Mouse (Mus musculus): Measurements from ENCODE around the gene Mief1. TPM values are rescaled to one million over a fixed set of nuclear protein-coding genes. Genes with fewer than 3 reads are reported as not detected.

The Mief1 gene
- polyA plus RNA-seq, 1 experiment from 2014 or later: 47.3 TPM

GRCm38 (mm10) chr15:80235535-80235934 is 1.7 kb downstream of the Mief1 start, which contains the start of gene AC140267.1:
Gene AC140267.1 (plus strand): TSS chr15:80235835.
- no peak within 1 kb of the TSS for H3K27ac ChIP-seq (ENCODE audit: low read depth, low read length)

GRCm38 (mm10) chr15:80248135-80248534 is 14.3 kb downstream of the Mief1 start:
- Histone ChIP-seq H3K27me3 (ENCODE audit: control insufficient read depth, insufficient read depth, low read length) (no peaks in the 10 kb centered on the region), H3K4me3 (ENCODE audit: low read depth, low read length) (no peak overlapping the region), H3K4me2 (ENCODE audit: low read depth) (no peak overlapping the region), H3K9ac (ENCODE audit: low read length) (no peak overlapping the region), H3K9me3 (ENCODE audit: control insufficient read depth, low read length) (no peaks in the 10 kb centered on the region), H3K36me3 (ENCODE audit: control insufficient read depth, insufficient read depth, low read length) (peaks cover 16% of the 10 kb centered on the region), H3K4me1 (ENCODE audit: control insufficient read depth, insufficient read depth, low read length) (no peaks in the 10 kb centered on the region), H3K27ac (ENCODE audit: low read depth, low read length) (no peak overlapping the region)
- WGBS: 95% methylated on average over 12 of the region's 12 CpGs
- ATAC-seq (ENCODE audit: insufficient read depth, low FRiP score, low TSS enrichment) (no peak), DNase-seq (ENCODE audit: low spot score) (no peak)

More at GRCm38 (mm10) chr15:80235535-80235934, 1.7 kb downstream of the Mief1 start, which contains the start of gene AC140267.1:
- ATAC-seq (ENCODE audit: insufficient read depth, low FRiP score, low TSS enrichment) (no peak), DNase-seq (ENCODE audit: low spot score) (no peak)
- H3K4me2 ChIP-seq (ENCODE audit: low read depth): peak within 1 kb of the TSS; percentile 86
- no peaks in the 10 kb centered on the region for H3K9me3 ChIP-seq (ENCODE audit: control insufficient read depth, low read length)
- no peaks in the 10 kb centered on the region for H3K27me3 ChIP-seq (ENCODE audit: control insufficient read depth, insufficient read depth, low read length)
- H3K4me1 ChIP-seq (ENCODE audit: control insufficient read depth, insufficient read depth, low read length): no peaks in the 10 kb centered on the region
- peak within 1 kb of the TSS; percentile 76 for H3K4me3 ChIP-seq (ENCODE audit: low read depth, low read length)
- 95% methylated on average over 9 of the region's 9 CpGs for WGBS
- peak within 1 kb of the TSS; percentile 81; the same call in 1 of the 2 replicates for H3K9ac ChIP-seq (ENCODE audit: low read length)
- H3K36me3 ChIP-seq (ENCODE audit: control insufficient read depth, insufficient read depth, low read length): peaks cover 2% of the 10 kb centered on the region; the same call in 1 of the 2 replicates

- Histone ChIP-seq H3K4me1 (ENCODE audit: control insufficient read depth, insufficient read depth, low read length) (0 out of 2 replicates have a peak, but pooled peaks cover under 1% of the 10 kb centered on the region), H3K4me2 (ENCODE audit: low read depth) (no peak overlapping the region), H3K9me3 (ENCODE audit: control insufficient read depth, low read length) (no peaks in the 10 kb centered on the region), H3K9ac (ENCODE audit: low read length) (no peak overlapping the region), H3K36me3 (ENCODE audit: control insufficient read depth, insufficient read depth, low read length) (peaks cover 16% of the 10 kb centered on the region), H3K4me3 (ENCODE audit: low read depth, low read length) (no peak overlapping the region), H3K27me3 (ENCODE audit: control insufficient read depth, insufficient read depth, low read length) (no peaks in the 10 kb centered on the region), H3K27ac (ENCODE audit: low read depth, low read length) (no peak overlapping the region)
- 97% methylated on average over 1 of the region's 1 CpGs for WGBS
- ATAC-seq (ENCODE audit: insufficient read depth, low FRiP score, low TSS enrichment): no peak
- DNase-seq (ENCODE audit: low spot score): no peak
These were observed 14.8 kb downstream of the Mief1 start for GRCm38 (mm10) chr15:80248596-80248995.

- no peak for ATAC-seq (ENCODE audit: insufficient read depth, low FRiP score, low TSS enrichment)
- Histone ChIP-seq H3K4me3 (ENCODE audit: low read depth, low read length) (no peak overlapping the region), H3K4me1 (ENCODE audit: control insufficient read depth, insufficient read depth, low read length) (0 out of 2 replicates have a peak, but pooled peaks cover 6% of the 10 kb centered on the region), H3K36me3 (ENCODE audit: control insufficient read depth, insufficient read depth, low read length) (peaks cover 16% of the 10 kb centered on the region), H3K9me3 (ENCODE audit: control insufficient read depth, low read length) (no peaks in the 10 kb centered on the region), H3K27ac (ENCODE audit: low read depth, low read length) (no peak overlapping the region), H3K4me2 (ENCODE audit: low read depth) (no peak overlapping the region), H3K27me3 (ENCODE audit: control insufficient read depth, insufficient read depth, low read length) (no peaks in the 10 kb centered on the region), H3K9ac (ENCODE audit: low read length) (no peak overlapping the region)
- WGBS: 97% methylated on average over 10 of the region's 10 CpGs
- DNase-seq (ENCODE audit: low spot score): no peak
These were observed 15.9 kb downstream of the Mief1 start for GRCm38 (mm10) chr15:80249672-80250071.

- WGBS: 94% methylated on average over 6 of the region's 6 CpGs
- peaks cover 16% of the 10 kb centered on the region for H3K36me3 ChIP-seq (ENCODE audit: control insufficient read depth, insufficient read depth, low read length)
These were observed 16.8 kb downstream of the Mief1 start for GRCm38 (mm10) chr15:80250586-80250985.

GRCm38 (mm10) chr15:80253530-80253929 is 19.7 kb downstream of the Mief1 start:
- Histone ChIP-seq H3K4me1 (ENCODE audit: control insufficient read depth, insufficient read depth, low read length) (peaks cover 15% of the 10 kb centered on the region), H3K36me3 (ENCODE audit: control insufficient read depth, insufficient read depth, low read length) (peaks cover 16% of the 10 kb centered on the region), H3K9ac (ENCODE audit: low read length) (no peak overlapping the region), H3K27me3 (ENCODE audit: control insufficient read depth, insufficient read depth, low read length) (no peaks in the 10 kb centered on the region), H3K4me3 (ENCODE audit: low read depth, low read length) (no peak overlapping the region), H3K9me3 (ENCODE audit: control insufficient read depth, low read length) (no peaks in the 10 kb centered on the region), H3K4me2 (ENCODE audit: low read depth) (no peak overlapping the region), H3K27ac (ENCODE audit: low read depth, low read length) (no peak overlapping the region)
- ATAC-seq (ENCODE audit: insufficient read depth, low FRiP score, low TSS enrichment) (no peak), DNase-seq (ENCODE audit: low spot score) (no peak)
- WGBS: 43% methylated on average over 2 of the region's 2 CpGs

More at GRCm38 (mm10) chr15:80250586-80250985, 16.8 kb downstream of the Mief1 start:
- Histone ChIP-seq H3K4me1 (ENCODE audit: control insufficient read depth, insufficient read depth, low read length) (0 out of 2 replicates have a peak, but pooled peaks cover 6% of the 10 kb centered on the region), H3K27ac (ENCODE audit: low read depth, low read length) (no peak overlapping the region), H3K27me3 (ENCODE audit: control insufficient read depth, insufficient read depth, low read length) (no peaks in the 10 kb centered on the region), H3K4me3 (ENCODE audit: low read depth, low read length) (no peak overlapping the region), H3K9me3 (ENCODE audit: control insufficient read depth, low read length) (no peaks in the 10 kb centered on the region), H3K9ac (ENCODE audit: low read length) (no peak overlapping the region), H3K4me2 (ENCODE audit: low read depth) (no peak overlapping the region)
- no peak for DNase-seq (ENCODE audit: low spot score)
- ATAC-seq (ENCODE audit: insufficient read depth, low FRiP score, low TSS enrichment): no peak

- Histone ChIP-seq H3K27ac (ENCODE audit: low read depth, low read length) (peak overlapping the region; percentile 86), H3K36me3 (ENCODE audit: control insufficient read depth, insufficient read depth, low read length) (peaks cover 16% of the 10 kb centered on the region), H3K9me3 (ENCODE audit: control insufficient read depth, low read length) (no peaks in the 10 kb centered on the region), H3K27me3 (ENCODE audit: control insufficient read depth, insufficient read depth, low read length) (no peaks in the 10 kb centered on the region), H3K4me1 (ENCODE audit: control insufficient read depth, insufficient read depth, low read length) (peaks cover 15% of the 10 kb centered on the region), H3K4me3 (ENCODE audit: low read depth, low read length) (peak overlapping the region; percentile 100), H3K4me2 (ENCODE audit: low read depth) (peak overlapping the region; percentile 90), H3K9ac (ENCODE audit: low read length) (peak overlapping the region; percentile 100)
- DNase-seq (ENCODE audit: low spot score) (no peak), ATAC-seq (ENCODE audit: insufficient read depth, low FRiP score, low TSS enrichment) (no peak)
- 55% methylated on average over 6 of the region's 6 CpGs for WGBS
These were observed 20.4 kb downstream of the Mief1 start for GRCm38 (mm10) chr15:80254207-80254606.

- H3K4me3 ChIP-seq (ENCODE audit: low read depth, low read length): peak within 1 kb of the TSS; percentile 100
- peak within 1 kb of the TSS; percentile 98 for H3K27ac ChIP-seq (ENCODE audit: low read depth, low read length)
- ATAC-seq (ENCODE audit: insufficient read depth, low FRiP score, low TSS enrichment) (peak; percentile 96), DNase-seq (ENCODE audit: low spot score) (peak; percentile 99)
- H3K4me2 ChIP-seq (ENCODE audit: low read depth): peak within 1 kb of the TSS; percentile 90
- H3K9me3 ChIP-seq (ENCODE audit: control insufficient read depth, low read length): no peaks in the 10 kb centered on the region
- H3K27me3 ChIP-seq (ENCODE audit: control insufficient read depth, insufficient read depth, low read length): no peaks in the 10 kb centered on the region
- WGBS: under 1% methylated on average over 62 of the region's 62 CpGs
- peaks cover 14% of the 10 kb centered on the region for H3K36me3 ChIP-seq (ENCODE audit: control insufficient read depth, insufficient read depth, low read length)
- peaks cover 15% of the 10 kb centered on the region for H3K4me1 ChIP-seq (ENCODE audit: control insufficient read depth, insufficient read depth, low read length)
- peak within 1 kb of the TSS; percentile 100 for H3K9ac ChIP-seq (ENCODE audit: low read length)
These were observed 21.2 kb downstream of the Mief1 start, which contains the start of gene Atf4 for GRCm38 (mm10) chr15:80254847-80255645. Gene Atf4 (plus strand): TSS chr15:80255184.

Measured in neural tube, embryonic 11.5 days (tissue).